Mouse (Mus musculus) neural tube, embryonic 13.5 days (tissue): ENCODE measurements around the gene Zbtb5. TPM values are rescaled to one million over a fixed set of nuclear protein-coding genes. Genes with fewer than 3 reads are reported as not detected.
"Not testable (repeated sequence)": the region's sequence is repeated elsewhere in the genome, so short reads cannot be mapped to it uniquely, and the experiment has no call there.

ENCODE experiments used
- ATAC-seq: fragments of 200-750 bp; cut with Nextera tagmentation; 2 replicates; pipeline ENCODE4 v1.8.0; 2017; ENCODE audit warnings: low read depth, mild to moderate bottlenecking, moderate TSS enrichment, moderate library complexity
- H3K27ac ChIP-seq: fragments of 300-500 bp; sonication (generic); replicated peaks from 2 replicates; pipeline ENCODE4 v1.5.1; 2015; ENCODE audit warnings: moderate library complexity, mild to moderate bottlenecking, inconsistent platforms
- H3K27me3 ChIP-seq: fragments of 300-500 bp; sonication (generic); 2 replicates; pipeline ENCODE4 v1.6.1; 2015; ENCODE audit warnings: mild to moderate bottlenecking, inconsistent platforms
- H3K36me3 ChIP-seq: fragments of 300-500 bp; sonication (generic); 2 replicates; pipeline ENCODE4 v1.6.1; 2015; ENCODE audit warnings: mild to moderate bottlenecking, inconsistent platforms
- H3K4me1 ChIP-seq: fragments of 300-500 bp; sonication (generic); replicated peaks from 2 replicates; pipeline ENCODE4 v1.6.1; 2015; ENCODE audit warnings: inconsistent platforms
- H3K4me2 ChIP-seq: fragments of 300-500 bp; sonication (generic); 2 replicates; pipeline ENCODE4 v1.6.1; 2015; ENCODE audit warnings: inconsistent platforms, mild to moderate bottlenecking, moderate library complexity
- H3K4me3 ChIP-seq: fragments of 300-500 bp; sonication (generic); 2 replicates; pipeline ENCODE4 v1.5.1; 2015; ENCODE audit warnings: mild to moderate bottlenecking, inconsistent platforms
- H3K9ac ChIP-seq: fragments of 300-500 bp; sonication (generic); 2 replicates; pipeline ENCODE4 v1.6.1; 2015; ENCODE audit warnings: moderate library complexity, mild to moderate bottlenecking, inconsistent platforms
- H3K9me3 ChIP-seq: fragments of 300-500 bp; sonication (generic); 2 replicates; pipeline ENCODE4 v1.6.1; 2016; ENCODE audit warnings: inconsistent platforms
- WGBS: fragments of 180-500 bp; shearing (Covaris S2); methylation state at CpG from one replicate; pipeline ENCODE4 v1.1.7; 2015; 5-methylcytosine and 5-hydroxymethylcytosine counted together
- polyA plus RNA-seq: library from polyadenylated mRNA; unstranded; fragments of >200 nt; fragmentation: Nextera tagmentation; extraction: Ambion mirVana; gene quantifications from 2 replicates; pipeline ENCODE4 v1.2.1, GENCODE M21; 2015

Zbtb5 gene
- polyA plus RNA-seq: 35.6 and 42.4 TPM in 2 replicates

GRCm38 (mm10) chr4:45012105-45012975, at the start of gene Zbtb5:
Gene Zbtb5, minus strand, starts transcription at chr4:45012412.
- peak; percentile 99 for ATAC-seq
- WGBS: under 1% methylated on average over 63 of the region's 63 CpGs
- Histone ChIP-seq H3K27ac (peak within 1 kb of the TSS; percentile 97), H3K27me3 (no peaks in the 10 kb centered on the region), H3K4me1 (peaks cover 27% of the 10 kb centered on the region), H3K9ac (peak within 1 kb of the TSS; percentile 94), H3K9me3 (no peaks in the 10 kb centered on the region), H3K4me2 (peak within 1 kb of the TSS; percentile 79), H3K36me3 (no peaks in the 10 kb centered on the region), H3K4me3 (peak within 1 kb of the TSS; percentile 86)

GRCm38 (mm10) chr4:45055451-45055850, 43.2 kb upstream of the Zbtb5 start:
- Histone ChIP-seq H3K9me3 (no peaks in the 10 kb centered on the region), H3K27me3 (no peaks in the 10 kb centered on the region), H3K27ac (no peak overlapping the region), H3K36me3 (peaks cover 61% of the 10 kb centered on the region), H3K4me1 (no peaks in the 10 kb centered on the region), H3K4me2 (no peak overlapping the region), H3K4me3 (no peak overlapping the region), H3K9ac (no peak overlapping the region)
- ATAC-seq: no peak
- WGBS: 89% methylated on average over 8 of the region's 8 CpGs

- Histone ChIP-seq H3K4me2 (no peak overlapping the region), H3K36me3 (peaks cover 61% of the 10 kb centered on the region), H3K9ac (no peak overlapping the region), H3K27ac (no peak overlapping the region), H3K27me3 (no peaks in the 10 kb centered on the region), H3K9me3 (no peaks in the 10 kb centered on the region), H3K4me1 (no peaks in the 10 kb centered on the region), H3K4me3 (no peak overlapping the region)
- WGBS: 60% methylated on average over 3 of the region's 3 CpGs
- ATAC-seq: no peak
Observed at GRCm38 (mm10) chr4:45054862-45055261, 42.6 kb upstream of the Zbtb5 start.

GRCm38 (mm10) chr4:45047956-45048355, 35.7 kb upstream of the Zbtb5 start:
- Histone ChIP-seq H3K27ac (no peak overlapping the region), H3K9me3 (no peaks in the 10 kb centered on the region), H3K27me3 (no peaks in the 10 kb centered on the region), H3K9ac (no peak overlapping the region), H3K4me1 (no peaks in the 10 kb centered on the region), H3K4me3 (no peak overlapping the region), H3K36me3 (peaks cover 76% of the 10 kb centered on the region), H3K4me2 (no peak overlapping the region)
- no peak for ATAC-seq
- WGBS: 75% methylated on average over 9 of the region's 9 CpGs

- Histone ChIP-seq H3K9me3 (no peaks in the 10 kb centered on the region), H3K27ac (no peak overlapping the region), H3K27me3 (no peaks in the 10 kb centered on the region), H3K4me2 (no peak overlapping the region), H3K36me3 (peaks cover 80% of the 10 kb centered on the region), H3K4me3 (no peak overlapping the region), H3K4me1 (no peaks in the 10 kb centered on the region), H3K9ac (no peak overlapping the region)
- ATAC-seq: no peak
- 84% methylated on average over 9 of the region's 9 CpGs for WGBS
Observed at GRCm38 (mm10) chr4:45047286-45047887, 35.2 kb upstream of the Zbtb5 start.

GRCm38 (mm10) chr4:45046679-45047078, 34.5 kb upstream of the Zbtb5 start:
- Histone ChIP-seq H3K27ac (no peak overlapping the region), H3K9ac (no peak overlapping the region), H3K9me3 (no peaks in the 10 kb centered on the region), H3K4me1 (no peaks in the 10 kb centered on the region), H3K4me2 (no peak overlapping the region), H3K36me3 (peaks cover 84% of the 10 kb centered on the region), H3K4me3 (no peak overlapping the region), H3K27me3 (no peaks in the 10 kb centered on the region)
- 94% methylated on average over 5 of the region's 5 CpGs for WGBS
- ATAC-seq: no peak

GRCm38 (mm10) chr4:45040795-45041194, 28.6 kb upstream of the Zbtb5 start:
- no peak for ATAC-seq
- no peak overlapping the region for H3K27ac ChIP-seq
- no peak overlapping the region for H3K4me2 ChIP-seq
- H3K9ac ChIP-seq: no peak overlapping the region
- H3K9me3 ChIP-seq: no peaks in the 10 kb centered on the region
- no peak overlapping the region for H3K4me3 ChIP-seq
- no peaks in the 10 kb centered on the region for H3K27me3 ChIP-seq
- H3K4me1 ChIP-seq: no peaks in the 10 kb centered on the region
- 80% methylated on average over 7 of the region's 7 CpGs for WGBS
- H3K36me3 ChIP-seq: peaks cover 77% of the 10 kb centered on the region

- ATAC-seq, H3K27ac ChIP-seq, H3K4me1 ChIP-seq, H3K9ac ChIP-seq, H3K9me3 ChIP-seq, H3K4me3 ChIP-seq, H3K4me2 ChIP-seq, H3K27me3 ChIP-seq: not testable (repeated sequence)
- 87% methylated on average over 7 of the region's 7 CpGs for WGBS
- H3K36me3 ChIP-seq: peaks cover 77% of the 10 kb centered on the region
Observed at GRCm38 (mm10) chr4:45039546-45039945, 27.3 kb upstream of the Zbtb5 start.

GRCm38 (mm10) chr4:45038879-45039278, 26.7 kb upstream of the Zbtb5 start:
- H3K27ac ChIP-seq, H3K27me3 ChIP-seq, H3K4me3 ChIP-seq, ATAC-seq, H3K4me2 ChIP-seq, H3K9me3 ChIP-seq, H3K9ac ChIP-seq, H3K4me1 ChIP-seq: not testable (repeated sequence)
- H3K36me3 ChIP-seq: peaks cover 77% of the 10 kb centered on the region
- 62% methylated on average over 8 of the region's 8 CpGs for WGBS

GRCm38 (mm10) chr4:45037455-45038410, 25.5 kb upstream of the Zbtb5 start:
- H3K4me2 ChIP-seq: no peak overlapping the region
- 87% methylated on average over 13 of the region's 13 CpGs for WGBS
- no peak overlapping the region for H3K9ac ChIP-seq
- ATAC-seq: no peak
- no peaks in the 10 kb centered on the region for H3K27me3 ChIP-seq
- no peak overlapping the region for H3K27ac ChIP-seq
- no peaks in the 10 kb centered on the region for H3K4me1 ChIP-seq
- H3K36me3 ChIP-seq: peaks cover 77% of the 10 kb centered on the region
- H3K4me3 ChIP-seq: no peak overlapping the region
- H3K9me3 ChIP-seq: no peaks in the 10 kb centered on the region

- 79% methylated on average over 5 of the region's 5 CpGs for WGBS
- Histone ChIP-seq H3K9ac (no peak overlapping the region), H3K27ac (no peak overlapping the region), H3K4me1 (no peaks in the 10 kb centered on the region), H3K9me3 (no peaks in the 10 kb centered on the region), H3K4me2 (no peak overlapping the region), H3K4me3 (no peak overlapping the region), H3K36me3 (peaks cover 82% of the 10 kb centered on the region), H3K27me3 (no peaks in the 10 kb centered on the region)
- no peak for ATAC-seq
Observed at GRCm38 (mm10) chr4:45036571-45036970, 24.4 kb upstream of the Zbtb5 start.

GRCm38 (mm10) chr4:45036048-45036447, 23.8 kb upstream of the Zbtb5 start:
- Histone ChIP-seq H3K4me2 (no peak overlapping the region), H3K9me3 (no peaks in the 10 kb centered on the region), H3K4me1 (no peaks in the 10 kb centered on the region), H3K36me3 (peaks cover 81% of the 10 kb centered on the region), H3K4me3 (no peak overlapping the region), H3K27me3 (no peaks in the 10 kb centered on the region), H3K9ac (no peak overlapping the region), H3K27ac (no peak overlapping the region)
- WGBS: 92% methylated on average over 10 of the region's 10 CpGs
- no peak for ATAC-seq
